Mouse (Mus musculus) spleen, adult 2 months (tissue): ENCODE measurements around the gene BC052040. TPM values are rescaled to one million over a fixed set of nuclear protein-coding genes. Genes with fewer than 3 reads are reported as not detected.

Source experiments
- DNase-seq, 2 experiments: peaks; one replicate each; pipeline versions ENCODE4 v3.0.0 to v3.0.0-alpha.2; 2012 to 2021; ENCODE audit warnings: low spot score in 2 of 2, low read depth in 1 of 2
- H3K27ac ChIP-seq: fragments of 200-500 bp; 2 replicates; pipeline ENCODE4 v1.5.1; 2012; ENCODE audit warnings: low read length, inconsistent platforms; ENCODE audit not compliant: insufficient read depth
- H3K27me3 ChIP-seq: fragments of 200-500 bp; 2 replicates; pipeline ENCODE4 v1.6.1; 2012; ENCODE audit warnings: mild to moderate bottlenecking, moderate library complexity, low read length, inconsistent platforms; ENCODE audit not compliant: control insufficient read depth, insufficient read depth
- H3K36me3 ChIP-seq: fragments of 200-500 bp; 2 replicates; pipeline ENCODE4 v1.6.1; 2012; ENCODE audit warnings: mild to moderate bottlenecking, low read length, inconsistent platforms; ENCODE audit not compliant: control insufficient read depth, insufficient read depth
- H3K4me1 ChIP-seq: fragments of 200-500 bp; 2 replicates; pipeline ENCODE4 v1.6.1; 2011; ENCODE audit warnings: inconsistent platforms; ENCODE audit not compliant: control insufficient read depth, insufficient read depth, insufficient read length
- H3K4me3 ChIP-seq: fragments of 200-500 bp; 2 replicates; pipeline ENCODE4 v1.5.1; 2011; ENCODE audit warnings: mild to moderate bottlenecking, inconsistent platforms; ENCODE audit not compliant: insufficient read depth, insufficient read length; ENCODE audit errors: extremely low read depth
- CTCF ChIP-seq: fragments of 200-500 bp; IDR thresholded peaks from 2 replicates; pipeline ENCODE4 v1.5.1; 2011; ENCODE audit warnings: mild to moderate bottlenecking, inconsistent platforms; ENCODE audit not compliant: insufficient read depth, insufficient read length, insufficient replicate concordance; ENCODE audit errors: extremely low read depth
- POLR2A ChIP-seq: fragments of 200-500 bp; IDR thresholded peaks from 2 replicates; pipeline ENCODE4 v1.6.1; 2011; ENCODE audit warnings: low read depth, low read length, inconsistent platforms
- WGBS: fragments of 180-500 bp; shearing (Covaris S2); methylation state at CpG from one replicate; pipeline ENCODE4 v1.1.7; 2018; 5-methylcytosine and 5-hydroxymethylcytosine counted together
- polyA plus RNA-seq: library from polyadenylated mRNA; depleted of rRNA; stranded (reverse); fragments of >200 nt; gene quantifications from 2 replicates; pipeline ENCODE4 v1.2.3, GENCODE M21; 2012

The BC052040 gene
- polyA plus RNA-seq, 1 experiment = 1.6 TPM

DNA sequence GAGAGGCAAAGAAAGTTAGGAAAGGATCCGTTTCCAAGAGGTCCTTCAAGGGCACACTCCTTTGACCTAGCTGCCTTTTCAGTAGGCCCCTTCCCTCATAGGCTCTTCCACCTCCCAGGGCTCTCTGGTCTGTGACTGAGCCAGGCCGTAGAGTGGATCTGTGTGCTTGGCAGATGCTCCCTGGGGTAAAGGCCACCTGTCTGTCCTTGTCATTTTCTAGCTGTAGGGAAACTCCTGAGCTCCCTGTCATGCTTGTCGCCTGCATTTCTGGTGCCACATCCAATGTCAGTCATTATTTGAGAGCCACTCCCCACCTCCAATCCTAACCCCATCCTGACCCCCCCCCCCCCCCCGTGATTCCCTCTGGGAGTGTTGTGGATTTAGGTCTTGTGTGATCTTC, 151.1 kb downstream of the BC052040 start:
- DNase-seq = no peak
- H3K4me1 ChIP-seq = no peaks in the 10 kb centered on the region
- H3K4me3 ChIP-seq = no peak overlapping the region
- 94% methylated on average over 4 of the region's 4 CpGs for WGBS
- no peaks in the 10 kb centered on the region for H3K27me3 ChIP-seq
- H3K27ac ChIP-seq = no peak overlapping the region
- TF ChIP-seq POLR2A = no peak
- no peak for TF ChIP-seq CTCF
- H3K36me3 ChIP-seq = no peaks in the 10 kb centered on the region; the same call in 1 of the 2 replicates

DNA sequence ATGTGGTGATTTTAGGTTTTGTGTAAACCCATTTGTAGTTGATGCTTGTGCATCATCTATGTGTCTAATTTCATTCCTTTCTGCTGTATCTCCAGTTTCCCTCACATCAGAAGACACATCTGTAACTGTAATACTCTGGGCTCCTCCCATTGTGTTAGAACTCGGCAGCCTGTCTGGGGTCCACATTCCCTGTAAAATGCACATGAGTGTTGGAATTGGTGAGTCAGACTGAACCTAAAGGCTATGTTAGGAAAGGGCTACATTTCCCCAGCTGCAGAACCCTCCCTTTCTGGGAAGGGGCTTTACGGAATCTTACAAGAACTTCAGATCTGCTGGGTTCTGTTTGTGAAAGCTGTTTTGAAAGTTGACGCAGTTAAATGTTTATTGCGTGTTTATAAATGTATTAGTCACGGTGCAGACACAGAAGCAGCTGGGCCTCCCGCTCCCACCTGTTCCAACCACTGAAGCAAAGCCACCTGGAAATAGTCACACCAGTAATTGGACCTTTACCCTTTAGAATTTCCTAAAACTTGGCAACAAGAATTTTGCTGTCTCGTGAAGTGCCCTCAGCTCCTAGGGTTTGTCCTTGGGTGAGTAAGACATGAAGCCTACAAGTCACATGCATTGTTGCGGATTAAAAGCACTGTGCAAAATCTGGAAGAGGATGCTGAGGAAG, 151.6 kb downstream of the BC052040 start:
- Histone ChIP-seq H3K4me3 (no peak overlapping the region), H3K27me3 (no peaks in the 10 kb centered on the region), H3K36me3 (no peaks in the 10 kb centered on the region; the same call in 1 of the 2 replicates), H3K27ac (no peak overlapping the region), H3K4me1 (no peaks in the 10 kb centered on the region)
- TF ChIP-seq POLR2A (no peak), CTCF (no peak)
- 94% methylated on average over 8 of the region's 8 CpGs for WGBS
- DNase-seq = no peak

DNA sequence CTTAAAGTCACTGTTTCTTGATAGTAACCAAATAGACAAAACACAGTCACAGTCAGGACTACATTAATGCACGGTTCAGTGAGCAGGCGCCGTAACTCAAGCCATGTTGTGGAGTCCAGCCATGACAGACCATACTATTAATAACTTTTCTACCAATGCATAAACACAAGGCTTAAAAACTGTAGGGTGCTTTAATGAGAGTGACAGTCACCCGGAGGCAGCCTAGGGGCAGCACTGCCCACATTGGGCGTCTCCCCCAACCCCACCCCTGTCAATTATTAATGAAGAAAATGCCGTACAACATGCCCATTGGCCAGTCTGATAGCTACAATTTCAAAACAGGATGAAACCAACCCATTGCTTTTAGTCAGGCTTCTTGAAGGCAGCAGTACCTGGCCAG, 153.3 kb downstream of the BC052040 start:
- no peaks in the 10 kb centered on the region; the same call in 1 of the 2 replicates for H3K36me3 ChIP-seq
- H3K27me3 ChIP-seq = no peaks in the 10 kb centered on the region
- DNase-seq = no peak
- 96% methylated on average over 6 of the region's 6 CpGs for WGBS
- H3K4me3 ChIP-seq = no peak overlapping the region
- no peak overlapping the region for H3K27ac ChIP-seq
- H3K4me1 ChIP-seq = no peaks in the 10 kb centered on the region
- TF ChIP-seq CTCF = no peak
- no peak for TF ChIP-seq POLR2A

DNA sequence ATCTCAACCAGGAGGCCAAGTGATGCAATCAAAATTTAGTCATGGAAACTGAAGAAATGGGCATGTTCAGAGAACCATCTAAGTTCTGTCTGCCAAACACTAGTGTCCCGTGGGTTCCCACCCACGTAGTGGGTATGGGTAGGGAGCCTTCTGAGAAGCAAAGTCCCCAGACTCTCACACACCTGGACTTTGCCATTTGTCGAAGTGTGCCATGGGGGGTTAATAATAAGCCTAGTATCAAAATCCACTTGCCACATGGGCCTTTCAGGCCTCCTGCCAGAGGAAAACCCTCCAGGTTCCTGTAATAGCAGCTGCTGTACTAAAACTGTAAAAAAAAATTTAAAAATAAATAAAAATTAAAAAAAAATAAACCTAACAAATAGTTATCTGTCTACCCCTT, 154.9 kb downstream of the BC052040 start:
- no peak overlapping the region for H3K4me3 ChIP-seq
- no peak overlapping the region for H3K27ac ChIP-seq
- DNase-seq = no peak
- 95% methylated on average over 3 of the region's 3 CpGs for WGBS
- no peaks in the 10 kb centered on the region; the same call in 1 of the 2 replicates for H3K36me3 ChIP-seq
- TF ChIP-seq POLR2A = no peak
- no peak for TF ChIP-seq CTCF
- H3K27me3 ChIP-seq = no peaks in the 10 kb centered on the region
- no peaks in the 10 kb centered on the region for H3K4me1 ChIP-seq

DNA sequence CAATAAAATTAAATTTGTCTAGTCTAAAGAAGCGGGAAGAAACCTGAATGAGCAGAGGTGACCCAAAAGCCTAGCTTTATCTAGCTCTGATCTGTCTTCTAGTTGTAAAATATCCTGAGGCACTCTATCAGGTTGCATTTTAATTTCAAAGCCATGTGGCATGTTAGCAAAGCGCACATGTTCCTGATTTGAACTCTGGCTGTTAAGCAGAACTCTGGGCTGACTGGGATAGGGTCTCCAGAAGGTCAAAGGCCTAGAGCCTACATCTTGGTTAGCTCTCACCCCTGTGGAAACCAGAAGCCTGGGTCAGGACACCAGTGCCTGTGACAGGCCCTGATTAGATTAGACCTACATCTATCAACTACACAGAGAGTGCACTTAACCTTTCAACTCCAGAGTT, 156.4 kb downstream of the BC052040 start:
- no peak for TF ChIP-seq CTCF
- no peak for TF ChIP-seq POLR2A
- 95% methylated on average over 2 of the region's 2 CpGs for WGBS
- H3K27ac ChIP-seq = no peak overlapping the region
- H3K4me3 ChIP-seq = no peak overlapping the region
- DNase-seq = no peak
- H3K36me3 ChIP-seq = no peaks in the 10 kb centered on the region; the same call in 1 of the 2 replicates
- no peaks in the 10 kb centered on the region for H3K27me3 ChIP-seq
- H3K4me1 ChIP-seq = no peaks in the 10 kb centered on the region

DNA sequence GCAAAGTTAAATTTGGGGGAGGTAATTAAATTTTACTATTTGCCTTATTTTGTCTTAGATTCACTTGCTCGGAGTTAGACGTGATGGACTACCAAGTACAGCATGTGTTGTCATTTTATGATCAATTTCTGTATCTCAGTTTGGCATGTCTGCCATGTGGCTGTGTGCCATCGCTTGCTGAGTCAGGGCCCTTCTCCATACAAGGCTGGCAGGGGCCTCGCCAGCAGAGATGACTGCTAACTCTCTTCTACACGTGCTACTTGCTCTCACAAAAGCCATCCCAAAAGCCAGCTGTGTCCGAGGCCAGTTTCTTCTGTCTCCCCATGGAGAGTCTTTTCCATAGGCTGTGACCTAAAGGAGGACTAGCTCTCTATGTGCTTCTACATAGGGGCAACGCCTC, 160.5 kb downstream of the BC052040 start:
- H3K4me3 ChIP-seq = no peak overlapping the region
- no peaks in the 10 kb centered on the region for H3K27me3 ChIP-seq
- 90% methylated on average over 7 of the region's 7 CpGs for WGBS
- no peaks in the 10 kb centered on the region for H3K36me3 ChIP-seq
- TF ChIP-seq POLR2A = no peak
- no peak for TF ChIP-seq CTCF
- no peak overlapping the region for H3K27ac ChIP-seq
- no peaks in the 10 kb centered on the region for H3K4me1 ChIP-seq
- no peak for DNase-seq

DNA sequence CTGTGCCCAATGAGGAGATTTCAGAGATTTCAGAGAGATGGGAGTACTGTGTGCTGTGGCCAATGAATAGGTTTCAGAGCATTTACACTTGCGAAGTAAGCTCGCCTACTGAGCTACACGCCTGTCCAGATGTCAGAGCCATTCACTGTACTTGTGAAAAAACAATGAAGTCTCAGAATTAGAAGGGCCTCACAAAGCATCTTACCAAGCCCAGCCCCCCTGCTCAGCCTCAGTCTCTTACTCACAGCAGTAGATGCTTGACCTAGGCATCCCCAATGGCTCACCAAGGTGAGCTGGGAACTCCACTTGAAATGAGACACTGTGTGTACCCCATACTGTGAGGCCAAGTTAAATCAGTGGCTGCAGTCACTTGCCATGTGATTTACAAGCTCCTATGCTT, 166.1 kb downstream of the BC052040 start:
- DNase-seq = no peak
- Histone ChIP-seq H3K4me3 (no peak overlapping the region), H3K4me1 (no peaks in the 10 kb centered on the region), H3K27ac (no peak overlapping the region), H3K27me3 (no peaks in the 10 kb centered on the region), H3K36me3 (no peaks in the 10 kb centered on the region)
- TF ChIP-seq POLR2A = no peak
- TF ChIP-seq CTCF = no peak
- 92% methylated on average over 3 of the region's 3 CpGs for WGBS
